Mouse (Mus musculus) liver, adult 2 months (tissue): Measurements from ENCODE around the gene Pias1. TPM values are rescaled to one million over a fixed set of nuclear protein-coding genes. Genes with fewer than 3 reads are reported as not detected.
A peak's percentile ranks its signal among the peaks of the same experiment; 100 is the strongest.

Experiments
- DNase-seq: peaks from one replicate; pipeline ENCODE4 v3.0.0-alpha.2; 2011; ENCODE audit warnings: low read depth, low spot score; ENCODE audit errors: extremely low read depth
- H3K27ac ChIP-seq: fragments of 200-500 bp; replicated peaks from 2 replicates; pipeline ENCODE4 v1.5.1; 2012; ENCODE audit warnings: low read depth, mild to moderate bottlenecking, control low read depth, inconsistent platforms, low read length; ENCODE audit not compliant: insufficient read depth
- H3K27me3 ChIP-seq: fragments of 200-500 bp; 2 replicates; pipeline ENCODE4 v1.6.1; 2012; ENCODE audit warnings: mild to moderate bottlenecking, moderate library complexity, low read length, inconsistent platforms; ENCODE audit not compliant: control insufficient read depth, insufficient read depth
- H3K36me3 ChIP-seq: fragments of 200-500 bp; 2 replicates; pipeline ENCODE4 v1.6.1; 2012; ENCODE audit warnings: low read length, inconsistent platforms; ENCODE audit not compliant: control insufficient read depth, insufficient read depth
- H3K4me1 ChIP-seq: fragments of 200-500 bp; 2 replicates; pipeline ENCODE4 v1.6.1; 2011; ENCODE audit warnings: low read length; ENCODE audit not compliant: control insufficient read depth, insufficient read depth
- H3K4me3 ChIP-seq: fragments of 200-500 bp; 2 replicates; pipeline ENCODE4 v1.5.1; 2011; ENCODE audit warnings: low read depth, mild to moderate bottlenecking, control low read depth, low read length, moderate library complexity; ENCODE audit not compliant: insufficient read depth
- H3K79me2 ChIP-seq: fragments of 200-500 bp; 2 replicates; pipeline ENCODE4 v1.6.1; 2012; ENCODE audit warnings: inconsistent platforms, mild to moderate bottlenecking, low read length, moderate library complexity; ENCODE audit not compliant: control insufficient read depth, insufficient read depth
- H3K9ac ChIP-seq: fragments of 200-500 bp; 2 replicates; pipeline ENCODE4 v1.6.1; 2012; ENCODE audit warnings: low read depth, mild to moderate bottlenecking, control low read depth, inconsistent platforms, low read length
- CTCF ChIP-seq: fragments of 200-500 bp; IDR thresholded peaks from 2 replicates; pipeline ENCODE4 v1.5.1; 2011; ENCODE audit warnings: low read depth, low read length, control low read depth
- POLR2A ChIP-seq: fragments of 200-500 bp; IDR thresholded peaks from 2 replicates; pipeline ENCODE4 v1.6.1; 2011; ENCODE audit warnings: low read length, control low read depth; ENCODE audit not compliant: insufficient read depth; ENCODE audit errors: extremely low read depth
- WGBS: fragments of 180-500 bp; shearing (Covaris S2); methylation state at CpG from one replicate; pipeline ENCODE4 v1.1.7; 2018; 5-methylcytosine and 5-hydroxymethylcytosine counted together
- polyA plus RNA-seq: library from polyadenylated mRNA; depleted of rRNA; stranded (reverse); fragments of >200 nt; gene quantifications from 2 replicates; pipeline ENCODE4 v1.2.3, GENCODE M21; 2012
- total RNA-seq: library from RNA; depleted of rRNA; stranded (reverse); fragments of >200 nt; gene quantifications from 2 replicates; pipeline ENCODE4 v1.2.3, GENCODE M21; 2014

Pias1 gene
- total and polyA plus RNA-seq, 2 experiments: 7.9 to 12.3 TPM

DNA sequence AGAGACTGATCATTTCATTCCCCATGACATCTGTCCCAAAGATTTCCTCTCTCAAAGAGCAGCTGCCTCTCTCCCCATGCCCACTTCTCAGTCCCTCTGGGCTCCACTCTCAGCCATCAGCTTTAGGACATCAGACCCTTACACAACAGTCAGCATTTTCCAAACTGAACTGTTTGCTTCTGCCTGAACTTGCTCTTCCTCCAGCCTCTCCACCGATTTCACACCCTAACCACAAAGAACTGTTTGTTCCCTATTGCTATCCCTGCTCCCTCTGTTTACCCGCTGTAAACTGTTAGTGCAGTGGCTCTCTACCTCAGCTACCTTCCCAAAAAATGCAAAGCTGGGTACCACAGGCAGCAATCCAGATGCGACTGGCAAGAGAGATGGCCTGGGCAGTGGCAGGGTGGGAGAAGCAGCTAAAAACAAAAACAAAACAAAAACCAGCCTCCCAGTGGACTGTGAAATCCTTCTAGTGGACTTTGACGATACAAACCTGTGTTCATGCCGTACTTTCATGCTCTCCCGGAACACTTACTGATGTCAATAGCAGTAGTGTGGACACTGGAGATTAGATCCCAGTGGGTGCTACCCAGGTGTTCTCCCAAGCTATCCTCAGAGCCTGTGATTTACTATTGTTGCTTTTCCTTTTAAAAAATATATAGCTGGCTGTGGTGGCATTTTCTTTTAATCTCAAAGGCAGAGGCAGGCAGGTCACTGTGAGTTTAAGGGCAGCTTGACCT lies 18.5 kb upstream of the Pias1 start:
- 50% methylated on average over 6 of the region's 6 CpGs for WGBS
- H3K4me1 ChIP-seq: no peaks in the 10 kb centered on the region; the same call in none of the 2 replicates

DNA sequence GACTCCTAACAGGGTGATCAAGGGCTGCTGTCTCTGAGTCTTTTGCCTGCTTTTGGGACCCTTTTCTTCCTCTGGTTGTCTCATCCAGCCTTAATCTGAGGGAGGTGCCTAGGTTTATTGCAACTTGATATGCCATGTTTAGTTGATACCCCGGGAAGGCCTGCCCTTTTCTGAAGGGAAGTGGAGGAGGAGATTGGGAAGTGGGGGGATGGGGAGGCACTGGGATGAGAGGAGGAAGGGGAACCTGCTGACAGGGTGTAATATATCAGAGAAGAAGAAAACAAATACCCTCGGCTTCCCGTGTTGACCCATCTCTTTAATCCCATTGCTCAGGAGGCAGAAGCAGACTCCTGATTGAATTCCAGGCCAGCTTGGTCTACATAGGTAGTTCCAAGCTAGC lies 10.8 kb upstream of the Pias1 start:
- Histone ChIP-seq H3K4me3 (no peak overlapping the region), H3K79me2 (no peaks in the 10 kb centered on the region), H3K27ac (no peak overlapping the region), H3K4me1 (no peaks in the 10 kb centered on the region), H3K27me3 (no peaks in the 10 kb centered on the region), H3K9ac (no peak overlapping the region), H3K36me3 (no peaks in the 10 kb centered on the region)
- TF ChIP-seq CTCF (no peak), POLR2A (no peak)
- peak; percentile 22 for DNase-seq
- 36% methylated on average over 3 of the region's 3 CpGs for WGBS

More for the DNA sequence above, 18.5 kb upstream of the Pias1 start:
- no peak for TF ChIP-seq POLR2A
- no peak for TF ChIP-seq CTCF
- peak; percentile 53 for DNase-seq
- Histone ChIP-seq H3K27ac (peak overlapping the region; percentile 54; the same call in 1 of the 2 replicates), H3K4me3 (peak overlapping the region; percentile 31; the same call in 1 of the 2 replicates), H3K9ac (peak overlapping the region; percentile 53; the same call in 1 of the 2 replicates), H3K79me2 (no peaks in the 10 kb centered on the region), H3K36me3 (no peaks in the 10 kb centered on the region), H3K27me3 (no peaks in the 10 kb centered on the region; the same call in 1 of the 2 replicates)

DNA sequence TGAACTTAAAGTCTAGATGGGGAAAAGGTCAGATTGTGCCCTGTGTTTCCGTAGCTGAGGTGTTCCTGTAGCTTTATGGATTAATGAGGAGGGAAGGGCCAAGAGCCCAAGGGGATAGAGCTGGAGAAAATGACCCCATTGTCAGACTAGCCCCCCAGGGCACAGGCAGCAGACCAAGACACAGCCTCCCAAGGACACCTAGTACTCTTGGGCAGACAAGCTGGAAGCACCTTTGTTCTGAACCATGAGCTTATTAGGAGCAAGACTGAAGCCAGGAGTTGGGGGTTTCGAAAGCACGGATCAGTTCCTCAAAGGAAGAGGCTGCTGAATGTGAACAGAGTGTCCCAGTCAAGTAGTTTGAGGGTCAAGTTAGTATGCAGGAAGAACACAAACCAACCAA lies 9.9 kb upstream of the Pias1 start:
- Histone ChIP-seq H3K27me3 (no peaks in the 10 kb centered on the region), H3K4me1 (no peaks in the 10 kb centered on the region), H3K79me2 (no peaks in the 10 kb centered on the region), H3K27ac (no peak overlapping the region; the same call in 1 of the 2 replicates), H3K9ac (no peak overlapping the region), H3K4me3 (no peak overlapping the region), H3K36me3 (no peaks in the 10 kb centered on the region)
- peak; percentile 24 for DNase-seq
- no peak for TF ChIP-seq CTCF
- TF ChIP-seq POLR2A: no peak
- WGBS: 85% methylated on average over 3 of the region's 3 CpGs

DNA sequence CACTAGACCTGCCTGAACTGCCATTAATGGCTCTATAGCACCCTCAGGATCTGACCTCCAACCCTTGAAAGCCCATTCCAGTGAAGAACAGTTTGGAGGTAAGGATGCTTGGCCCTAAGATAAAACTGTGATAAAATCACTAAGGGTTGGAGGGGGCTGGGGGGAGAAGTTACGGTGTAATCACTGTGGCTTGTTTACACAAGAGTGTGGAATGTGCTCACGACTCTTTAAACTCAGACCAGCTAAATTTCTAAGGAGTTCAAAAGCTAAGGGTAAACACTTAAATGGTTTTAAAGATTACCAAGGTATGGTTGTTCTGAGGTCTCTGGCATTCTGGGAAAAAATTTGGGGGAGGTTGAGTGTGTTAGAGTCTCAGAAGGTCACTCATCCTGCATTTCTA lies 7.5 kb upstream of the Pias1 start:
- WGBS: 47% methylated on average over 2 of the region's 2 CpGs

DNA sequence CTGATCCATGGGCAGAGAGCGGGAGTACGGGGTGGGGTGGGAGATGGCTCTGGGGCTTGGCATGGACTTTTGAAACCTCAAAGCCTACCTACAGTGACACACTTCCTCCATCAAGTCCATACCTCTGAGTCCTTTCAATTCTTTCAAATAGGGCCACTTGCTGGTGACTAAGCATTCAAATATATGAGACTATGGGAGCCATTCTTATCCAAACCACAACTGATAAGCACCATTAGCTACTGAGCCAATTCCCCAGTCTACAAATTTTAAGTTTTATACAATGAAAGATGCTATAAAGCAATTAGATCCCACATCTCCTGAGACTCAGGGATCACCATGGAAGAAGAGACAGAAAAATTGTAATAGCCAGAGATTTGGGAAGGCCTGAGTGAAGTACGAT lies 2.4 kb upstream of the Pias1 start:
- TF ChIP-seq CTCF (no peak), POLR2A (no peak)

More for the DNA sequence above, 7.5 kb upstream of the Pias1 start:
- Histone ChIP-seq H3K27me3 (no peaks in the 10 kb centered on the region), H3K9ac (no peak overlapping the region), H3K79me2 (no peaks in the 10 kb centered on the region), H3K27ac (no peak overlapping the region), H3K4me1 (no peaks in the 10 kb centered on the region), H3K36me3 (no peaks in the 10 kb centered on the region), H3K4me3 (no peak overlapping the region)
- TF ChIP-seq CTCF (no peak), POLR2A (no peak)
- no peak for DNase-seq

DNA sequence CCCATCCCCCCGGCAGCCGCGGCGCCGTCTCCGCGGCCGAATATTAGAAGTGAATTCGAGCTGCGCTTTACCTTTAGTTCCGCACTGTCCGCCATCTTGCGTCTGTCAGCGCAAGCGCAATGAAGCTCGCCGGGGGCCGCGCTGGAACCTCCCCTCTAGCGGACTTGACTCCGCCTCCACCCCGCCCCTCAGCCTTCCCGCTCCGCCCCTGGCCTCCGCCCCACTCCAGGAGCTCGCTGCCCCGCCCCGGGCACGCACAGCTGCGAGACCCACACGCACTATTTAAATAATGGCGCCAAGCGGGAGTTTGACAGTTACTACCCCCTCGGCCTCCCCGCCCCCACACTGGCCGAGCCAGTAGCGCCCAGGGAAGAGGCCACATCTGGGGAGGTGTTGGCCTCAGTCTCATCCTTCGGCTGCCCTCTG lies 6.9 kb downstream of the Pias1 start:
- Histone ChIP-seq H3K4me1 (peaks cover 11% of the 10 kb centered on the region), H3K27me3 (no peaks in the 10 kb centered on the region), H3K4me3 (peak overlapping the region; percentile 92), H3K27ac (peak overlapping the region; percentile 85), H3K79me2 (peaks cover 21% of the 10 kb centered on the region), H3K36me3 (no peaks in the 10 kb centered on the region), H3K9ac (peak overlapping the region; percentile 95)
- TF ChIP-seq POLR2A (peak; percentile 87), CTCF (no peak)
- peak; percentile 77 for DNase-seq
- under 1% methylated on average over 38 of the region's 38 CpGs for WGBS

More for the DNA sequence above, 2.4 kb upstream of the Pias1 start:
- no peak overlapping the region for H3K4me3 ChIP-seq
- H3K79me2 ChIP-seq: no peaks in the 10 kb centered on the region
- H3K27ac ChIP-seq: no peak overlapping the region
- over 99% methylated on average over 3 of the region's 3 CpGs for WGBS
- no peaks in the 10 kb centered on the region for H3K36me3 ChIP-seq
- H3K9ac ChIP-seq: no peak overlapping the region
- H3K27me3 ChIP-seq: no peaks in the 10 kb centered on the region
- DNase-seq: no peak
- H3K4me1 ChIP-seq: no peaks in the 10 kb centered on the region
